Mouse (Mus musculus) ES-E14 (cell line): ENCODE results near the gene Capn1.

Source experiments
- CHD2 ChIP-seq: IDR thresholded peaks from 2 replicates; pipeline ENCODE4 v1.6.1; 2014; ENCODE audit warnings: mild to moderate bottlenecking, low read depth, low read length, inconsistent platforms
- HCFC1 ChIP-seq: IDR thresholded peaks from 2 replicates; pipeline ENCODE4 v1.6.1; 2012; ENCODE audit warnings: low read length, inconsistent platforms, borderline replicate concordance; ENCODE audit not compliant: insufficient read depth
- MAFK ChIP-seq: IDR thresholded peaks from 2 replicates; pipeline ENCODE4 v1.6.1; 2014; ENCODE audit warnings: mild to moderate bottlenecking, low read depth, low read length, inconsistent platforms; ENCODE audit not compliant: insufficient read depth
- ZC3H11A ChIP-seq: IDR thresholded peaks from 2 replicates; pipeline ENCODE4 v1.6.1; 2012; ENCODE audit warnings: low read depth, mild to moderate bottlenecking, inconsistent platforms, low read length, borderline replicate concordance
- ZNF384 ChIP-seq: IDR thresholded peaks from 2 replicates; pipeline ENCODE4 v1.6.1; 2012; ENCODE audit warnings: low read depth, low read length, inconsistent platforms

GRCm38 (mm10) chr19:5953201-5953770, 62.4 kb downstream of the Capn1 start:
- TF ChIP-seq ZNF384 (no peak), HCFC1 (no peak), CHD2 (no peak), ZC3H11A (no peak), MAFK (no peak)
